Mouse (Mus musculus): ENCODE results near the gene Extl2.

GRCm38 (mm10) chr3:115996929-115997328 lies 10.3 kb upstream of the Extl2 start:
- TF ChIP-seq CTCF (IDR thresholded peaks at IDR 0.05; ENCODE audit: borderline replicate concordance, control insufficient read depth, extremely low read depth, insufficient read depth, low read length, poor library complexity) (no peak), POLR2A (IDR thresholded peaks at IDR 0.05; ENCODE audit: control insufficient read depth, extremely low read depth, insufficient read depth, low read length, poor library complexity) (no peak)
